Mouse (Mus musculus): ENCODE data around the gene Bcl2a1b.
"Not testable (repeated sequence)": the region's sequence is repeated elsewhere in the genome, so short reads cannot be mapped to it uniquely, and the experiment has no call there.

DNA sequence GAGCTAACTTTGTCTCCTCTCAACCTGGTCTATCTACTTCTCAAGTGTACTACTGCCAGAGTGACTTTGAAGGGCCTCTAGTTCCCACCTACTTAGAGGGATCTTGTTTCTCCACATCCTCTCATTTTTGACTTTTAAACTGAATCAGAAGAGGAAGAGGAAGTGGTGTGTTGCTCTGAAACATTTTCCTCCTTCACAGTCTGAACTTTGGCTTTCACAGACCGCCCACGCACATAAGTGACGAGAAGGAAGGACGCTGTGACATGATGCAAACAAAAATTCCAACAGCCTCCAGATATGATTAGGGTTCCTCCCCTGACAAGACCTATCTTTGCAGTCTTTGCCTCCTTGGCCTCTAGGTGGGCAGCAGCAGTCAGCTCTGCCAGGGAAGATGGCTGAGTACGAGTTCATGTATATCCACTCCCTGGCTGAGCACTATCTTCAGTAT, at the start of gene Bcl2a1b, which contains the start of gene Gm29094:
- not testable (repeated sequence) for TF ChIP-seq CTCF, EP300 (IDR thresholded peaks at IDR 0.05; ENCODE audit: low read depth)
